Mouse (Mus musculus) macrophage (primary cell): ENCODE measurements around the gene Izumo1. TPM values are rescaled to one million over a fixed set of nuclear protein-coding genes. Genes with fewer than 3 reads are reported as not detected.
A peak's percentile ranks its signal among the peaks of the same experiment; 100 is the strongest.

Source experiments
- H3K27ac ChIP-seq: fragments of 350-480 bp; formaldehyde crosslinking; 2 replicates; pipeline ENCODE4 v1.9.0; 2021
- H3K36me3 ChIP-seq: fragments of 350-480 bp; formaldehyde crosslinking; 2 replicates; pipeline ENCODE4 v1.9.0; 2021; ENCODE audit errors: inconsistent target
- H3K4me3 ChIP-seq: fragments of 350-480 bp; formaldehyde crosslinking; 2 replicates; pipeline ENCODE4 v1.9.0; 2021; ENCODE audit errors: inconsistent target
- H3K79me2 ChIP-seq: fragments of 350-480 bp; formaldehyde crosslinking; 2 replicates; pipeline ENCODE4 v1.9.0; 2021; ENCODE audit errors: inconsistent target
- WGBS: methylation state at CpG from one replicate; pipeline ENCODE4 v1.1.7; 2026; ENCODE audit warnings: inconsistent platforms; ENCODE audit not compliant: missing documents; 5-methylcytosine and 5-hydroxymethylcytosine counted together
- polyA plus RNA-seq: library from polyadenylated mRNA; stranded (reverse); fragments of 250-400 nt; gene quantifications from 3 replicates; pipeline ENCODE4 v1.2.4, GENCODE M21; 2018; ENCODE audit warnings: inconsistent platforms

Izumo1 gene
- polyA plus RNA-seq, 1 experiment from 2014 or later: not detected

- H3K36me3 ChIP-seq: no peaks in the 10 kb centered on the region
- no peak overlapping the region for H3K4me3 ChIP-seq
- no peak overlapping the region for H3K27ac ChIP-seq
- H3K79me2 ChIP-seq: no peaks in the 10 kb centered on the region
- WGBS: 95% methylated on average over 20 of the region's 23 CpGs
These were observed 8.7 kb downstream of the Izumo1 start for GRCm38 (mm10) chr7:45630064-45630907.

- 74% methylated on average over 35 of the region's 35 CpGs for WGBS
- H3K27ac ChIP-seq: no peak overlapping the region
- no peak overlapping the region for H3K4me3 ChIP-seq
- H3K79me2 ChIP-seq: no peaks in the 10 kb centered on the region
- H3K36me3 ChIP-seq: no peaks in the 10 kb centered on the region
These were observed 10.9 kb downstream of the Izumo1 start for GRCm38 (mm10) chr7:45632499-45632898.

GRCm38 (mm10) chr7:45634946-45635681, 13.5 kb downstream of the Izumo1 start:
- 48% methylated on average over 11 of the region's 11 CpGs for WGBS
- no peaks in the 10 kb centered on the region for H3K36me3 ChIP-seq
- no peak overlapping the region for H3K4me3 ChIP-seq
- peak overlapping the region; percentile 49 for H3K27ac ChIP-seq
- no peaks in the 10 kb centered on the region for H3K79me2 ChIP-seq

GRCm38 (mm10) chr7:45635711-45636688, 14.4 kb downstream of the Izumo1 start:
- no peak overlapping the region for H3K4me3 ChIP-seq
- peak overlapping the region; percentile 49 for H3K27ac ChIP-seq
- H3K79me2 ChIP-seq: no peaks in the 10 kb centered on the region
- H3K36me3 ChIP-seq: no peaks in the 10 kb centered on the region
- 62% methylated on average over 15 of the region's 15 CpGs for WGBS

DNA sequence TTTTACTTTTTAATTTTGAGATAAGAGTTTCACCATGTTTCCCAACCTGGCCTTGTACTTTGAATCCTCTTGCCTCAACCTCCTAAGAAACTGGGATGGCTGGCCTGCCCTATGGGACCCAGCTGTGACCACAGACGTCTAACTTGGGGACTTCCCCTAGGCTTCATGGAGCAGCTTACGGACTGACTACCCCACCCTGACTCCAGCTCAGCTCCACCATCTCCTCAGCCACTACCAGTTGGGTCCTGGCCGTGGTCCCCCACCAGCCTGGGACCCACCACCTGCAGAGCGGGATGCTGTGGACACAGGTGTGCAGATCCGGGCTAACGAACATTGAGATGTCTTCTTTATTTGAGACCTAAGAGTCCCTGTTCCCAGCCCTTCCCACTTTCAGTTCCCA, 16.1 kb downstream of the Izumo1 start:
- no peak overlapping the region for H3K27ac ChIP-seq
- no peak overlapping the region for H3K4me3 ChIP-seq
- WGBS: 83% methylated on average over 6 of the region's 6 CpGs
- no peaks in the 10 kb centered on the region for H3K79me2 ChIP-seq
- no peaks in the 10 kb centered on the region for H3K36me3 ChIP-seq

GRCm38 (mm10) chr7:45638623-45639401, 17.2 kb downstream of the Izumo1 start:
- Histone ChIP-seq H3K36me3 (no peaks in the 10 kb centered on the region), H3K79me2 (no peaks in the 10 kb centered on the region), H3K27ac (no peak overlapping the region), H3K4me3 (no peak overlapping the region)
- 92% methylated on average over 29 of the region's 29 CpGs for WGBS

GRCm38 (mm10) chr7:45639561-45640027, 18.0 kb downstream of the Izumo1 start, which contains the start of gene Mamstr:
Gene Mamstr (plus strand): TSS chr7:45639977.
- Histone ChIP-seq H3K4me3 (no peak within 1 kb of the TSS), H3K36me3 (no peaks in the 10 kb centered on the region), H3K27ac (no peak within 1 kb of the TSS), H3K79me2 (no peaks in the 10 kb centered on the region)
- 95% methylated on average over 16 of the region's 19 CpGs for WGBS

DNA sequence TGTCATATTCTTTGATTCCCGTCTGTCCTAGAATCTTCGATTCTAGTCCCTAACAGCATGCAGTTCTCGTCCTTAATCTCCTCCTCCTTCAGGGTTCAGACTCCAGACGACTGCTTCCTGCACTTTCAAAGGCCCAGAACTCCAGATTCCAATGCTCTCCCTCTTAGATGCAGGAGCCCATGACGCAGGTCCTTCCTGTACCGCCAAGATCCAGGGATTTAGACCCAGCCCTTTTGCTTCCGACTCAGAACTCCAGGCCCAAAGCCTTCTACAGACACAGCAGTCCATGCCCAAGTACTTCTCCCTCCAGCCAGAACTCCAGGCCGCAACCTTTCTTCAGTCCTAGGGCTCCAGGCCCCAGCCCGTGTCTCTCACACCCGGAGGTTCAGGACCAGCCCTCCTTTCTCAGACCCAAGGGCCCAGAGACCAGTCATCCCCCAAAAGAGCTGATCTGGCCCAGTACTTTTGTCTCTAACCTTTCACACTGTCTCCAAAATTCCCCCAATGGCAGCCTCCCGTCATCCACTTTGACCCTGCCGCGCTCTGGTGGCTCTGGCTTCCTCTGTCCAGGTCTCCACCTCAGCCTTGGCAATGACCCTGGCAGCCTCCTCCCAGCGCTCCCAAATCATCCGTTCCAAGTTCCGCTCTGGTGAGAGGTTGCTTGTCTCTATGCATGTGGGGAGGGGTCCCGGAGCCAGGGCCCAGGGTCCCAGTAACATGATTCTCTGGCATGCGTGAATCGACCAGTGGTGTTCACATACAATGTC, 18.8 kb downstream of the Izumo1 start:
- Histone ChIP-seq H3K4me3 (no peak overlapping the region), H3K79me2 (no peaks in the 10 kb centered on the region), H3K36me3 (no peaks in the 10 kb centered on the region), H3K27ac (no peak overlapping the region)
- WGBS: 95% methylated on average over 19 of the region's 19 CpGs

DNA sequence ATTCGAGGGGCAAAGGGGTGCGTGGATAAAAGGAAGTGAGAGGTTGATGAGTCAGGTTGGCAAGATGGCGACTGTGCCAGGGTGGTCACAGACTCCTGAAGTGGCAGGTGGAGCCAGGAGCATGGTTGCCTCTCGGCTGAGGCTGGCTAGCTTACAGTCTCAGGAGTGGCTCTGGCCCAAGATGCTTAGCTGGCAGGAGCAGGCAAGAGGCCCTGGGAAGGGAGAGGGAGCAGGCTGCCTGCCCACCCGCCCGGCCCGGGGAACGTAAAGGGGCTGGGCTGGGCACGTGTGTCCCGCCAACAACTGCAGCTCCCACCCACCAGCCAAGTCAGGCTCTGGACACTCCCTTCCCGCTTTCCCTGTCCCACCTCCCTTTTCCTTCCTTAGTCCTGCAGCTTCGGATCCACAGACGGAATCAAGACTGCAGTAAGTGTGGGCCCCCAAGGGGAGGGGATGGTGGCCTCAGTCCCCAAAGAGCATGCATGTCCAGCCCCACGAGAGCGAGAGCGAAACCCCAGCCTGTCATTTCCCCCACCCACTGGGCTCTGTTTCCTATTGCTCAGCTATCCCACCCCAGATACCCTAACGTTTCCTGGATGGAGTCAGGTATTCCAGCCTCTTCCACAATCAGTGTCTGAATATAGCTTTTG, 19.9 kb downstream of the Izumo1 start:
- Histone ChIP-seq H3K79me2 (no peaks in the 10 kb centered on the region), H3K36me3 (no peaks in the 10 kb centered on the region), H3K27ac (no peak overlapping the region), H3K4me3 (no peak overlapping the region)
- 77% methylated on average over 17 of the region's 17 CpGs for WGBS

DNA sequence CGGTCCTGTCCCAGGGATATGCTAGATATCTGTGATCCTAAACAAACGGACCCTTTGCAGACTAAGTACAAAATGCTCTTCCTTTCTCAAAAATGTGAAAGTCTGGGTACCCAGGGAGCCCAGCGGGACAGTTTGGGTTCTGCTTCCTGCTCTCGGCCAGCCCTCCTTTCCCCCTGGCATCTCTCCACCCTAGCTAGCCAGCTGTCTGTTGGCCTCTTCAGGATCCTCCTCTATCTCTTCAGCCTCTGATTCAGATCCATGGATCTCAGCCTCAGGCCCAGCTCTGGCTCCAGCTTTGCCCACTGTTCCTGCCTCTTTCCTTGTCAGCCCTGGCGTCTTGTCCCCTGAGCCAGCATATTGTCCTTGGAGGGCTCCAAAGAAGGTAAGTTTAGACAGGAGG, 20.5 kb downstream of the Izumo1 start:
- Histone ChIP-seq H3K36me3 (no peaks in the 10 kb centered on the region), H3K4me3 (no peak overlapping the region), H3K27ac (no peak overlapping the region), H3K79me2 (no peaks in the 10 kb centered on the region)
- WGBS: 92% methylated on average over 5 of the region's 5 CpGs

DNA sequence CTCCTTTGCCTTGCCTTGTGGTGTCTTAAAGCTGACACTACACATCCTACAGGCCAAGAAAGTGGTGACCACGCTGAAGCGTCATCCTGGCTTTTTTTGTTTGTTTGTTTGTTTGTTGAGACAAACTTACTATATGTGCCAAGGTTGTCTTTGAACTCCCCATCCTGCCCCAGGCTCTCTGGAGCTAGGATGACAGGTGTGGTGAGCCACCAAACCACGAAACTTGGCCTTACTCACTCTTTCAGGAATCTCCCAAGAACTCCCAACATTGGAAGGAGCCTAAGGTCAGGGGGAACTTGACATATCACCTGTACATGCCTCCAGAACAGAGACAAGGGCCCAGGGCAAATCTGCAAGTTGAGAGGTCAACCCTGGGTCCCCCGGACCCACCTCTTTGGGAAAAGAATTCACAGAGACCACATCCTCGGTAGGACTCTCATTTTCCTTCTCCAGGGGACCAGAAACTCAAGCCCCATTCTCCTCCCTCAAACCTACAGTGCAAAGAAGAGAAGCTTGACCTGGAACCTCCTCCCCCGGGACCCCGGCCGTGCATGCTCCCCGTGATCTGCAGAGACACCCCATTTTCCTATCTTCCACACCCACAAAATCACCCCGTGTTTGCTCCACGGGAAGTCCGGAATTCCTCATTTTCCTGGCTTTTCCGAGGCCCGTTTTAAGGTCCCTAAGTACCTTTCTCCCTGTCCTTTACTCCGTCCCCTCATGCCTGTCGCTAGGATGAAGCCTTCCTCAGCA, 21.1 kb downstream of the Izumo1 start:
- H3K79me2 ChIP-seq: no peaks in the 10 kb centered on the region
- H3K4me3 ChIP-seq: peak overlapping the region; percentile 25
- H3K36me3 ChIP-seq: no peaks in the 10 kb centered on the region
- H3K27ac ChIP-seq: no peak overlapping the region
- 54% methylated on average over 16 of the region's 16 CpGs for WGBS

GRCm38 (mm10) chr7:45643441-45644178, 22.0 kb downstream of the Izumo1 start:
- 20% methylated on average over 28 of the region's 28 CpGs for WGBS
- Histone ChIP-seq H3K79me2 (no peaks in the 10 kb centered on the region), H3K4me3 (peak overlapping the region; percentile 25), H3K27ac (no peak overlapping the region), H3K36me3 (no peaks in the 10 kb centered on the region)
